Mouse (Mus musculus) lung, postnatal 10 days (tissue): ENCODE measurements around the gene Tent2.
"Not testable (repeated sequence)": the region's sequence is repeated elsewhere in the genome, so short reads cannot be mapped to it uniquely, and the experiment has no call there.

Source experiments
- DNase-seq: peaks from one replicate; pipeline ENCODE4 v3.0.0; 2021

Tent2 gene

GRCm38 (mm10) chr13:93191831-93192645 is at the start of gene Tent2:
Tent2 (minus strand) TSS chr13:93192385.
- DNase-seq = peak; percentile 96

GRCm38 (mm10) chr13:93241180-93241579 is 49.0 kb upstream of the Tent2 start:
- no peak for DNase-seq

- no peak for DNase-seq
These were observed 47.4 kb upstream of the Tent2 start for GRCm38 (mm10) chr13:93239561-93239960.

- DNase-seq = no peak
These were observed 46.9 kb upstream of the Tent2 start for GRCm38 (mm10) chr13:93239134-93239533.

- peak; percentile 47 for DNase-seq
These were observed 45.7 kb upstream of the Tent2 start for GRCm38 (mm10) chr13:93237677-93238398.

- DNase-seq = no peak
These were observed 42.3 kb upstream of the Tent2 start for GRCm38 (mm10) chr13:93234267-93235039.

- no peak for DNase-seq
These were observed 40.1 kb upstream of the Tent2 start for GRCm38 (mm10) chr13:93232335-93232734.

GRCm38 (mm10) chr13:93231016-93231415 is 38.8 kb upstream of the Tent2 start:
- DNase-seq = peak; percentile 22

- DNase-seq = no peak
These were observed 19.6 kb upstream of the Tent2 start for GRCm38 (mm10) chr13:93211741-93212140.

- DNase-seq = no peak
These were observed 451 bp upstream of the Tent2 start for GRCm38 (mm10) chr13:93192646-93193026.

GRCm38 (mm10) chr13:93189416-93189815 is 2.8 kb downstream of the Tent2 start:
- no peak for DNase-seq

GRCm38 (mm10) chr13:93188738-93189137 is 3.4 kb downstream of the Tent2 start:
- no peak for DNase-seq

GRCm38 (mm10) chr13:93187792-93188191 is 4.4 kb downstream of the Tent2 start:
- DNase-seq = not testable (repeated sequence)

GRCm38 (mm10) chr13:93180351-93180750 is 11.8 kb downstream of the Tent2 start:
- no peak for DNase-seq

GRCm38 (mm10) chr13:93179522-93179921 is 12.7 kb downstream of the Tent2 start:
- DNase-seq = no peak

GRCm38 (mm10) chr13:93177571-93177970 is 14.6 kb downstream of the Tent2 start:
- no peak for DNase-seq

GRCm38 (mm10) chr13:93163303-93163702 is 28.9 kb downstream of the Tent2 start:
- DNase-seq = no peak

GRCm38 (mm10) chr13:93162456-93162855 is 29.7 kb downstream of the Tent2 start:
- DNase-seq = no peak

- DNase-seq = no peak
These were observed 33.9 kb downstream of the Tent2 start for GRCm38 (mm10) chr13:93158261-93158660.

- DNase-seq = no peak
These were observed 38.9 kb downstream of the Tent2 start for GRCm38 (mm10) chr13:93153280-93153679.

- peak; percentile 97 for DNase-seq
These were observed 47.6 kb downstream of the Tent2 start, which contains the start of gene Cmya5 for GRCm38 (mm10) chr13:93144336-93145167. Cmya5 (minus strand) TSS chr13:93144724.

GRCm38 (mm10) chr13:93143819-93144283 is 48.3 kb downstream of the Tent2 start:
- DNase-seq = peak; percentile 50
